Mouse (Mus musculus) granulocyte monocyte progenitor cell, adult 5-6 weeks (primary cell): ENCODE results near the gene Vmn2r120. TPM values are rescaled to one million over a fixed set of nuclear protein-coding genes. Genes with fewer than 3 reads are reported as not detected.
"Not testable (repeated sequence)": the region's sequence is repeated elsewhere in the genome, so short reads cannot be mapped to it uniquely, and the experiment has no call there.

Experiments
- ATAC-seq: replicated peaks from 2 replicates; pipeline ENCODE4 v1.8.0; 2016; ENCODE audit warnings: mild to moderate bottlenecking, moderate TSS enrichment, inconsistent platforms; ENCODE audit not compliant: poor library complexity, severe bottlenecking
- total RNA-seq, 2 experiments: library from RNA; stranded (forward) in 1 of 2; stranded (reverse) in 1 of 2; fragments of 200-712, 200-1000 nt in 1 of 2; fragments of >200 nt in 1 of 2; fragmentation: Nextera tagmentation in 1 of 2; gene quantifications; 2 replicates each; pipeline ENCODE4 v1.2.3; 2014 to 2017

The Vmn2r120 gene
- total RNA-seq (2014; fragmentation: Nextera tagmentation) (not detected in 2 replicates), total RNA-seq (2017) (not detected in 2 replicates)

DNA sequence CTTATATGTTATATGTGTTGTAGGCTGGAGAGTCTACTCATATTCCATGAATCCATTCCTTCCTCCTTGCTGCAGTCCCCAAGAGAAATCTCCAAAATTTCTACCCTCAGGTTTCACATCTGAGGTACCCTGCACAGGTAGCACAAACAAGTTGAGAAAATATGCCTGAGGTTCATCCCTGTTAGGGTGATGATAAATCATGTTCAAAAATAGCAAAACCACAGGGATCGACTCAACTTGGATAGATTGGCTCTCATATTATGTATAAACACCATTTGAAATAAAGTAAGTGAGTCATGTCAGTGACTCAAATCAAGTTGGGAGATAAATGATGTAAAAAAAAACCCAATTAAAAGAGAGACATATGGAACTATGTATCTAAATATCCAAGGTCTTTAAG, at the start of gene Vmn2r120:
Gene Vmn2r120, minus strand, starts transcription at position 101 of the 400 bp plus-strand sequence.
- ATAC-seq, result no peak

- ATAC-seq, result not testable (repeated sequence)
Measured at GRCm38 (mm10) chr17:57587273-57587672, 42.0 kb upstream of the Vmn2r120 start.

DNA sequence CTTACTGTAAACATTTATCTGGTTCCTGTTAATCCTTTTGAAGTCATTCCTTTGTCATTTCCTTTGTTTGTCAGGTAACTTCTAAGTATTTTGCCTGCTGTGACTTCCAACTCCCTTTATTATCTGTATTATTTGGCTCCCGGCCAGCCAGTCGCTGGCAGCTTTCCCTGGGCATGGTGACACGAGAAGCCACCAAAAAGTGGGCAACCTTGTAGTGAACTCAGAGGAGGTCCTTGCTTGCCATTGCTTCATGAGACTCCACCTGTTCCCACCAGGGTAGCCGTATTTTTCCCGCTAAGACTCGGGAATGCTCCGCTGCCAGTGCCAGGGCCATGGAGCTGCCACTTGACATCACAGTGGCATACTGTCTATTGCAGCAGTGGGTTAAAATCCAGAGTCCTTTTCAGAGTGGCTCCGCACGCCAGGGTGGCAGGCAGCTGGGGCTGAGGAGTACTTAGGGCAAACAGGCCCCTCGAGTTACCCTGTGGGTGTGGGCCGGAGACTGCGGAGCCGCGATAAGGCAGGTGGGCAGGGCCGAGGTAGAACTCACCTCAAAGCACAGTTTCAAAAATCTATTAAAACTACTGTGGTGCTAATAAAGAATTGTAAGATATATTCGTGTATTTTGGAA, 28.9 kb upstream of the Vmn2r120 start:
- ATAC-seq, result no peak

Other genes starting within 250 kb of the Vmn2r120 start
- gene Adgre1, start 186.8 kb downstream of the Vmn2r120 start, total RNA-seq (2014; fragmentation: Nextera tagmentation), result 6.5 and 10.5 TPM in 2 replicates
- gene Adgre1, start 186.8 kb downstream of the Vmn2r120 start, total RNA-seq (2017), result 11.5 and 15.5 TPM in 2 replicates
- gene Gm21834, start 196.7 kb upstream of the Vmn2r120 start, total RNA-seq (2014; fragmentation: Nextera tagmentation), result not detected in 2 replicates
- not detected in 2 replicates for gene Gm21834, start 196.7 kb upstream of the Vmn2r120 start, total RNA-seq (2017)
- not detected in 2 replicates for gene Cntnap5c, start 224.1 kb upstream of the Vmn2r120 start, total RNA-seq (2014; fragmentation: Nextera tagmentation)
- not detected in 2 replicates for gene Cntnap5c, start 224.1 kb upstream of the Vmn2r120 start, total RNA-seq (2017)